Mouse (Mus musculus) kidney, postnatal 36 days (tissue): ENCODE results near the gene Fam196b.

ENCODE experiments used
- DNase-seq, 2 experiments: peaks; one replicate each; pipeline ENCODE4 v3.0.0; 2021 to 2022; ENCODE audit warnings: mixed read lengths in 2 of 2

Fam196b gene

DNA sequence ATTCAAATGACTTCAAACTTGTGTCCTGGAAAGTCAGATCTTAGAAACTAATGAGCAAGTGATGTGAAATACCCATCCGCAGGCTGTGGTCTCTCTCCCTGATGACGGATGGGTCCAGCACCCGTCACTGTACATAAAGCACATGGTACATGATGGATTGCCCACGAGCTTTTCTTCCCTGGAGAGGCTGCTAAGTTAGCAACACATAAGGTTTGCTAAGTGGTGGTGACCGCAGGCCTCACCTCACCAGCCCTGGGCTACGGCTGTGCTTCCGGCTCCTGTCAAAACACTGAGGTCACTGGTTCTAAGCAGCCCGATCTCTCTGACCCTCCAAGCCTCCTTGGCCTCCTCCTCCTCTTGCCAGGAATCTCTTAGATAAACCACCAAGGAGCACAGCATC, 91.7 kb downstream of the Fam196b start:
- no peak for DNase-seq

DNA sequence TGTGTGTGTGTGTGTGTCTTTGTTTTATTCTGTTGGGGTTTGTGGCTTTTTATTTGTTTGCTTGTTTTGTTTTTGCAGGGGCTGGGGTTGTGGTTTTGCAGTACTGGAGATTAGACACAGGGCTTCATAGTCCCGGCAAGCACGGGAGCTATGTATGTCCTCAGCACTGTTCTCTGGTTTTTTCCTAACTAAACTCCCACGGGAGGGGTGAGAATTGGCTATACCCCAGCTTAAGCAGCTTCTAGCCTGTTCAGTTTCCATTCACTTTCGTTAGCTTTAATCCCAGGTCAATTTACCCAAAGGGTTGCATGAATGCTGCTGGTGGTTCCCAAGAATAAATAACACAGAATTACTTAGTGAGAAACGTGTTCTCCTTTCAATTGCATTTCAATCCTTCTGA, 92.2 kb downstream of the Fam196b start:
- DNase-seq: no peak

GRCm38 (mm10) chr11:34415884-34416618, 101.4 kb downstream of the Fam196b start:
- no peak for DNase-seq

- no peak for DNase-seq
Observed at GRCm38 (mm10) chr11:34416619-34416979, 102.0 kb downstream of the Fam196b start.

GRCm38 (mm10) chr11:34421061-34421460, 106.4 kb downstream of the Fam196b start:
- no peak for DNase-seq

- DNase-seq: peak; percentile 71 to 74
Observed at GRCm38 (mm10) chr11:34424546-34424945, 109.9 kb downstream of the Fam196b start.

DNA sequence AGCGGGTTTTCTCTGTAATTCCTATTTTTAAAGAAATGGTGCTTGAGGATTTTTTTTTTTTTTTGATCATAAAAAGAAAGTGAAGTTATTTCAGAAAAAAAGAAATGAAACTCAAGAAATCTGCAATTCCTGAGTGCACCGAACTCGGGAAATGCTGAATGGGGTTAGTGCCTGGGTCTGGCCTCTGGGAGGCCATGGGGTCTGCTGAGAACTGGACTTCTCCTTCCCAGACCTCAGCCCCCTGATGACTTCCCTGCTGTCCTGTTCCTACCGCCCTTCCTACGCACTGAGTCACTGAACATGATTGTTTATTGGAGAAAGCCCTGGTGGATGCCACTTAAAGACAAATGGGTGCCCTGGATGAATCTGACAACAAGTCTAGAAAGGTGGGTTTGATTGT, 112.6 kb downstream of the Fam196b start:
- DNase-seq: no peak

DNA sequence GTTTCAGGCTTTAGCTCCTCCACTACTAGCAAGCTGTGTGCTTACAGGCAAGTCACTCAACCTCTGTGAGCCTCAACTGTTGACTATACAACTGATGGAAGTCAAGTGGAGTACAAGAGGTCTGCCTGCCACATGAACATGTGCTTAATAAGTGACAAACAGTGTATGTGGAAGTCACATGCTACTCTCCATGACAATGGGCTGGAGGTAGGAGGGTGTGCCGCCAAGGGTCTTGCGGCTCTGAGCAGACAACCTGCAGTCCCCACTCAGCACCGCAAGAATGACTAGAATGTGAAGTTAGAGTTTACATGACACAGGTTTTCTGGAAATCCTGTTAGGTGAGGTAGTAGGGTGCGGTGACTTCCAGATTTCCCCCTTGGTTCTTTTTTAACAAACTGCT, 116.3 kb downstream of the Fam196b start:
- DNase-seq: no peak

GRCm38 (mm10) chr11:34431371-34431770, 116.7 kb downstream of the Fam196b start:
- DNase-seq: no peak

GRCm38 (mm10) chr11:34431978-34432377, 117.4 kb downstream of the Fam196b start:
- DNase-seq: no peak

GRCm38 (mm10) chr11:34437446-34437845, 122.8 kb downstream of the Fam196b start:
- no peak for DNase-seq

- DNase-seq: no peak
Observed at GRCm38 (mm10) chr11:34438429-34438828, 123.8 kb downstream of the Fam196b start.

GRCm38 (mm10) chr11:34447891-34448290, 133.3 kb downstream of the Fam196b start:
- DNase-seq: peak; percentile 13 to 68

DNA sequence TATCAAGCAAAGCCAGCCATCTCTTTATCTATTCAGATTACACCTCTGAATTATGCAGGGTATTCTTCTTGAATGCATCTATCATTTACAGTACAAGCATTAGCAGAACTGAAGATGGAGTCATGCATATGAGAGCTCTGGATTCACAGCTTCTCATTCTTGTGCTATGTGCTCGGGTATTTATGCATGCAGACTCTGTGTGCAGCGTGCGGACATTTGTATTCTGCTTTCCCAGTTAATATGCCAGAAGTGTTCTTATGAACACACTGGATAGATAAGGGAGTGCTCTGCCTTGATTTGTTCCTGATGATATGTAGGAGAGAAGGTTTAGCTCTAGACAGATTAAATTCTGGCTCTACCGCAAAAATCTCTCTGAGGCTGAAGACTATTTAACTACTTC, 135.3 kb downstream of the Fam196b start:
- no peak for DNase-seq

DNA sequence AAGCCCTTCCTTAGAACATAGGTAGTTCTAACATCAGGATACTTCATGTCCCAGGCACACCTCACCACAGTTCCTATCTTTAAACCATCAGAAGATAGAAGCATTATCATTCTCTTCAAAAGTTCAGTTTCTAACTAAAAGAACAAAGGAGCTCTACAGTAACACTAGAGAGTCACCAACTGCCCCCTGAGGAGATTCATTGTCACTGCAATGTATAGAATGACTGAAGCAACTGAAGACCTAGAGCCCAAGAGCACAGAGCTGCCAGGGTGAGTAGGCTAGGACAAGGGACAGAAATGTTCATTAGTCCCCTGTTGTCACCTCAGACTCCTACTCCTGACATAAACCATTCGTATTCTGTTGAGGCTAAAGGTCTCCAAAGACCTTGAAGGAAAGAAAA, 152.4 kb downstream of the Fam196b start:
- no peak for DNase-seq

- peak; percentile 50 to 63 for DNase-seq
Observed at GRCm38 (mm10) chr11:34468571-34468970, 153.9 kb downstream of the Fam196b start.

DNA sequence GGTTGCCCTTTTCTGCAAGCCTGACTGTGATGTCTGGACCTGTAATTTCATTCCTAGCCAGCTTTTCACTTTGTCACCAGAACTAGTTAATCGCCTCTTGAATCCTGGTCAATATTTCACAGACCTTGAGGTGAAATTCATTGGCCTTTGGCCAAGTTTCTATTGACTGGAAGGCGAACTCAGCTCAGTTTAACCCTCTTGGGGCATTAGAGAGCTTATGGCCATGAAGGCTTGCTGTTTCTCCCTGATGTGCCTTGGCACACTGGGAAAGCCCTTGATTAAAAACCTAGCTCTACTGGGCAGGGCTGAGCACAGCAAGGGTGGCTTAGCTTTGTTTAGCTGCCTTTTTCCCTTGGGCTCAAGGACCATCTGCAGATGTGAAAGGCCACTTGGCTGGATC, 155.2 kb downstream of the Fam196b start:
- peak; percentile 33 to 74 for DNase-seq
